Mouse (Mus musculus): ENCODE data around the gene Hoxb7. TPM values are rescaled to one million over a fixed set of nuclear protein-coding genes. Genes with fewer than 3 reads are reported as not detected.
A peak's percentile ranks its signal among the peaks of the same experiment; 100 is the strongest.

Gene Hoxb7
- polyA plus RNA-seq, 1 experiment from 2014 or later: 58.6 TPM

DNA sequence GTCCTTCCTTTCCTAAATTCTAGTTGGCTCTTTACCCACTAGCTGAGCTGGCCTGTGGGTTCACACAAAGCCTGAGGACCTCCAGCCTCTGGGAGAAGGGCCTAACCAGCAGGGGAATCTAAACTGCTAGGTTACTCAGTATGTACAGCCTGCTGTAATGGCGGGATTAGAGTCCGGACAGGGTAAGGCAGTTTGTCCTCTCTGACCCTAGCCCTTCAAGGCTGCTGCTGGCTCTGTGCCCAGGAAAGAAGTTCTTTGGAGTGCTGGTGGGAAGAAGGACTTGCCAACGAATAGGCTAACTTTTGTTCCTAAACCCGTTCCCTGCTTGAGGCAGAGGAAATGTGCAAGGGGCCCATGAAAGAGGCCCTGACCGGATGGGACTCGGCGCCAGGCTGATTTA, 20.5 kb upstream of the Hoxb7 start:
- H3K4me3 ChIP-seq (ENCODE audit: low read length): no peak overlapping the region
- H3K4me2 ChIP-seq (replicated peaks; ENCODE audit: low read depth, low read length): no peak overlapping the region; the same call in 1 of the 2 replicates
- H3K27ac ChIP-seq (ENCODE audit: low read depth, low read length): peak overlapping the region; percentile 74
- H3K36me3 ChIP-seq (ENCODE audit: control insufficient read depth, insufficient read depth, low read length): peaks cover 36% of the 10 kb centered on the region; the same call in 1 of the 2 replicates
- WGBS: 15% methylated on average over 7 of the region's 7 CpGs
- H3K4me1 ChIP-seq (ENCODE audit: control insufficient read depth, insufficient read depth, low read length): peaks cover 73% of the 10 kb centered on the region
- no peaks in the 10 kb centered on the region; the same call in 1 of the 2 replicates for H3K27me3 ChIP-seq (ENCODE audit: control insufficient read depth, insufficient read depth, low read length)
- peak overlapping the region; percentile 28; the same call in 1 of the 2 replicates for H3K9ac ChIP-seq (ENCODE audit: low read depth, low read length)
- no peaks in the 10 kb centered on the region for H3K9me3 ChIP-seq (ENCODE audit: control insufficient read depth, low read length)
- ATAC-seq (ENCODE audit: low FRiP score, low TSS enrichment): no peak

GRCm38 (mm10) chr11:96267021-96267920, 19.2 kb upstream of the Hoxb7 start:
- Histone ChIP-seq H3K27me3 (ENCODE audit: control insufficient read depth, insufficient read depth, low read length) (no peaks in the 10 kb centered on the region; the same call in 1 of the 2 replicates), H3K4me1 (ENCODE audit: control insufficient read depth, insufficient read depth, low read length) (peaks cover 65% of the 10 kb centered on the region), H3K36me3 (ENCODE audit: control insufficient read depth, insufficient read depth, low read length) (peaks cover 31% of the 10 kb centered on the region; the same call in 1 of the 2 replicates), H3K27ac (ENCODE audit: low read depth, low read length) (no peak overlapping the region), H3K4me2 (replicated peaks; ENCODE audit: low read depth, low read length) (no peak overlapping the region), H3K9me3 (ENCODE audit: control insufficient read depth, low read length) (no peaks in the 10 kb centered on the region), H3K9ac (ENCODE audit: low read depth, low read length) (no peak overlapping the region), H3K4me3 (ENCODE audit: low read length) (no peak overlapping the region)
- no peak for ATAC-seq (ENCODE audit: low FRiP score, low TSS enrichment)
- WGBS: 54% methylated on average over 7 of the region's 7 CpGs

GRCm38 (mm10) chr11:96268031-96268745, 18.2 kb upstream of the Hoxb7 start:
- no peak for ATAC-seq (ENCODE audit: low FRiP score, low TSS enrichment)
- no peak overlapping the region for H3K4me3 ChIP-seq (ENCODE audit: low read length)
- H3K9me3 ChIP-seq (ENCODE audit: control insufficient read depth, low read length): no peaks in the 10 kb centered on the region
- 0 out of 2 replicates have a peak overlapping the region, but pooled peaks have one; percentile 12 for H3K9ac ChIP-seq (ENCODE audit: low read depth, low read length)
- H3K4me2 ChIP-seq (replicated peaks; ENCODE audit: low read depth, low read length): no peak overlapping the region
- H3K36me3 ChIP-seq (ENCODE audit: control insufficient read depth, insufficient read depth, low read length): peaks cover 25% of the 10 kb centered on the region; the same call in 1 of the 2 replicates
- H3K4me1 ChIP-seq (ENCODE audit: control insufficient read depth, insufficient read depth, low read length): peaks cover 61% of the 10 kb centered on the region
- no peaks in the 10 kb centered on the region for H3K27me3 ChIP-seq (ENCODE audit: control insufficient read depth, insufficient read depth, low read length)
- 54% methylated on average over 1 of the region's 1 CpGs for WGBS
- 0 out of 2 replicates have a peak overlapping the region, but pooled peaks have one; percentile 17 for H3K27ac ChIP-seq (ENCODE audit: low read depth, low read length)

DNA sequence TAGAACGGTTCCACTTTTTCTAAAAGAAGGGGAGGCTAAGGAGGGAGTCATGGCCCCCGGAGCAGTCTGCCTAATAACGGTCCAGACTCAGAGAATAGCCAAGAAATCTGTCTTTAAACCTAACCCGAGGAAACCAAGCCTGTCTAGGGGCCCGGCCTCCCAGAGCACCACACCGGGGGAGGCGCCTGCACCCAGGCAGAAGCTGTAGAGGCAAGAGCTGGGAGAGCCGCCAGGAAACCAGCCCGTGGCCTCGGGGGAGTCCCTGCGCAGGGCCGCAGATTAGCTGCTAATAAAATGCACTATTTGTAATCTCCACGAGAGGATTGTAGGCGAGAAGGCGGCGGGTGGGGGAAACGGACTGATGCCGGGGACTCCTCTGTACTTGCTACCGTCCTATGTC, 16.6 kb upstream of the Hoxb7 start:
- Histone ChIP-seq H3K4me3 (ENCODE audit: low read length) (peak overlapping the region; percentile 65), H3K9me3 (ENCODE audit: control insufficient read depth, low read length) (no peaks in the 10 kb centered on the region), H3K36me3 (ENCODE audit: control insufficient read depth, insufficient read depth, low read length) (peaks cover 14% of the 10 kb centered on the region; the same call in 1 of the 2 replicates), H3K4me2 (replicated peaks; ENCODE audit: low read depth, low read length) (peak overlapping the region; percentile 84), H3K9ac (ENCODE audit: low read depth, low read length) (peak overlapping the region; percentile 45), H3K4me1 (ENCODE audit: control insufficient read depth, insufficient read depth, low read length) (peaks cover 49% of the 10 kb centered on the region), H3K27ac (ENCODE audit: low read depth, low read length) (peak overlapping the region; percentile 95), H3K27me3 (ENCODE audit: control insufficient read depth, insufficient read depth, low read length) (no peaks in the 10 kb centered on the region)
- no peak for ATAC-seq (ENCODE audit: low FRiP score, low TSS enrichment)
- under 1% methylated on average over 19 of the region's 19 CpGs for WGBS

DNA sequence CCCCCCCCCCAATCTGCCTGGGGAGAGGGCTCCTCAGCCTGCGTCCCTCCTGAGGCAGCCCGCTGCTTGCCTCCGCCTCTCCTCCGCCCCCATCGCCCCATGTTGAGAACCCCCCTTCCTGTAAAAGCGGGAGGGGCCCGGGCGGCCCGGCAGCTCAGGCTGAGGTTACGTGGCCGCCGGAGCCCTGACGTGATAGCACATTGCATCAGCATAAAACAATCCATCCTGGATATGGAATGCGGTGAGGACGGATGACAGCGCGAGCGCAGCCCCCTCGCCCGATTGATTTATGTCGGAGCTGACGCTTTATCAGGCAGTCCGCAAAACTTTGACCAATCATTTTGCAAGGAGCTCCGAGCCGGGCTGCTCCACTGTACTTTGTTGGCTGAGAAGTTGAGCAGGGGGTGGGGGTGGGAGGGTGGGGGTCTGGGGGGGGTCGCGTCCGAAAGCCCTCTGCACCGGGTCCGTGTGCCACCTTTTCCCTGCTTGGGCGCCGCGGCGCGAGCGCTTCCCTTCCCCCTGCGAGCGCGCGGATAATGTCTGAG, 15.4 kb upstream of the Hoxb7 start, which contains the start of gene Hoxb9:
TSS of gene Hoxb9 (plus strand) at position 462 of the 545 bp plus-strand sequence.
- under 1% methylated on average over 28 of the region's 40 CpGs for WGBS

DNA sequence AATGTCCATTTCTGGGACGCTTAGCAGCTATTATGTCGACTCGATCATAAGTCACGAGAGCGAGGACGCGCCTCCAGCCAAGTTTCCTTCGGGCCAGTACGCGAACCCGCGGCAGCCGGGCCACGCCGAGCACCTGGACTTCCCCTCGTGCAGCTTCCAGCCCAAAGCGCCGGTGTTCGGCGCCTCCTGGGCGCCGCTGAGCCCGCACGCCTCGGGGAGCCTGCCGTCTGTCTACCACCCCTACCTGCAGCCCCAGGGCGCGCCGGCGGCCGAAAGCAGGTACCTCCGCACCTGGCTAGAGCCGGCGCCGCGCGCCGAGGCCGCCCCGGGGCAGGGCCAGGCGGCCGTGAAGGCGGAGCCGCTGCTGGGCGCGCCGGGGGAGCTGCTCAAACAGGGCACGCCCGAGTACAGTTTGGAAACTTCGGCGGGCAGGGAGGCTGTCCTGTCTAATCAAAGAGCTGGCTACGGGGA, 14.8 kb upstream of the Hoxb7 start:
- Histone ChIP-seq H3K27ac (ENCODE audit: low read depth, low read length) (peak overlapping the region; percentile 95), H3K4me1 (ENCODE audit: control insufficient read depth, insufficient read depth, low read length) (peaks cover 41% of the 10 kb centered on the region), H3K36me3 (ENCODE audit: control insufficient read depth, insufficient read depth, low read length) (peaks cover 16% of the 10 kb centered on the region; the same call in 1 of the 2 replicates), H3K4me2 (replicated peaks; ENCODE audit: low read depth, low read length) (peak overlapping the region; percentile 84), H3K9ac (ENCODE audit: low read depth, low read length) (peak overlapping the region; percentile 93), H3K27me3 (ENCODE audit: control insufficient read depth, insufficient read depth, low read length) (peaks cover 4% of the 10 kb centered on the region; the same call in 1 of the 2 replicates), H3K9me3 (ENCODE audit: control insufficient read depth, low read length) (no peaks in the 10 kb centered on the region), H3K4me3 (ENCODE audit: low read length) (peak overlapping the region; percentile 65)
- ATAC-seq (ENCODE audit: low FRiP score, low TSS enrichment): peak; percentile 50
- WGBS: under 1% methylated on average over 52 of the region's 52 CpGs

More for the DNA sequence above, 15.4 kb upstream of the Hoxb7 start, which contains the start of gene Hoxb9:
- Histone ChIP-seq H3K4me3 (ENCODE audit: low read length) (peak within 1 kb of the TSS; percentile 65), H3K4me2 (replicated peaks; ENCODE audit: low read depth, low read length) (peak within 1 kb of the TSS; percentile 84), H3K9ac (ENCODE audit: low read depth, low read length) (peak within 1 kb of the TSS; percentile 93), H3K4me1 (ENCODE audit: control insufficient read depth, insufficient read depth, low read length) (peaks cover 42% of the 10 kb centered on the region), H3K27me3 (ENCODE audit: control insufficient read depth, insufficient read depth, low read length) (peaks cover 4% of the 10 kb centered on the region; the same call in 1 of the 2 replicates), H3K9me3 (ENCODE audit: control insufficient read depth, low read length) (no peaks in the 10 kb centered on the region), H3K36me3 (ENCODE audit: control insufficient read depth, insufficient read depth, low read length) (peaks cover 16% of the 10 kb centered on the region; the same call in 1 of the 2 replicates), H3K27ac (ENCODE audit: low read depth, low read length) (peak within 1 kb of the TSS; percentile 95)
- peak; percentile 68 for ATAC-seq (ENCODE audit: low FRiP score, low TSS enrichment)

DNA sequence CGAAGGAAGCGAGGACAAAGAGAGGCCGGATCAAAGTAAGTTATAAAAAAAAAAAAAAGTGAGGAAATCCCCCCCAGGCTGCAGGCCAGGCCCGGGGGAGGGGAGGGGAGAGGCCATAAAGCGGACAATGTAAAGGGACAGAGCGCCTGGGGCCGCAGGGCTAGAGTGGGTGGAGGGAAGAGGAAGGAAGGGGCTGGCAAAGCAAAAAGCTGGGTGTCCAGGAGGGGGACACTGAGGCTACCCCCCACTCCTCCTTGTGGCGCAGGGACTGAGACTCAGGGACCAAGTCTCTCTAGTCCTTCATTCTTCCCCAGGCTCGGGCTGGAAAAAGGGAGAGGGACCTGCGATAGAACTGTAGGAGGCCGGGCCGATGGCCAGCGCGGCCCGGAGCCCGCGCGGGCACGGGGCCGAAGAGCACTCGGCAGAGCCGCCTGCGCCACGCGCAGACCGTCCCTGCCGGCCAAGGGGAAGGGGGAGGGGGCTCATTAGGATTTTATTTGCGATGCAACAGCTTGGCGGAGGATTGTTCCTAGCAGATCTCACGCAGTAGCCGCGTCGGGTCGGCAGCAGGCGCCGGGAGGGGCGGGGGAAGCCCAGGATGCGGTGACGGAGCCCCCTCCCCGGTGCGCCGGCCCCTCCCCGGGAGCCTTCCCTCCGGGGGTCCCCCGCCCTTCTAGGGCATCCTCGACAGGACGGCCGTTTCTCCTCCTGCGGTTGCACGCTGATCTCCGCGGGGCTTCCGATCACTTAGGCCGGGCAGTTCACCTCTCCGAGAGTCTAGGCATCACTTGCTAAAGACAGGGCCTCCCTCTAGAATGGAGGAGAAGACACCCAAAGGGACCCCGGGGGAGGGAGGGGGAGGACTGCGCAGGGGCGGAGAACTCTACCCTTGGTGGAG, 14.2 kb upstream of the Hoxb7 start:
- H3K4me3 ChIP-seq (ENCODE audit: low read length): peak overlapping the region; percentile 65
- peak overlapping the region; percentile 95 for H3K27ac ChIP-seq (ENCODE audit: low read depth, low read length)
- peak overlapping the region; percentile 93 for H3K9ac ChIP-seq (ENCODE audit: low read depth, low read length)
- H3K9me3 ChIP-seq (ENCODE audit: control insufficient read depth, low read length): no peaks in the 10 kb centered on the region
- ATAC-seq (ENCODE audit: low FRiP score, low TSS enrichment): peak; percentile 60
- peaks cover 46% of the 10 kb centered on the region for H3K4me1 ChIP-seq (ENCODE audit: control insufficient read depth, insufficient read depth, low read length)
- under 1% methylated on average over 56 of the region's 58 CpGs for WGBS
- peaks cover 9% of the 10 kb centered on the region; the same call in 1 of the 2 replicates for H3K36me3 ChIP-seq (ENCODE audit: control insufficient read depth, insufficient read depth, low read length)
- H3K4me2 ChIP-seq (replicated peaks; ENCODE audit: low read depth, low read length): peak overlapping the region; percentile 84
- H3K27me3 ChIP-seq (ENCODE audit: control insufficient read depth, insufficient read depth, low read length): peaks cover 4% of the 10 kb centered on the region; the same call in 1 of the 2 replicates

All from kidney, embryonic 14.5 days (tissue).